Mouse (Mus musculus) c-Kit-positive CD71-negative TER-119-negative erythroid progenitor cells, embryonic 14.5 days (primary cell): Measurements from ENCODE around the gene Oat.

ENCODE experiments used
- DNase-seq: peaks from one replicate; pipeline ENCODE4 v3.0.0-alpha.2; 2013; ENCODE audit warnings: low read depth

Gene Oat

GRCm38 (mm10) chr7:132541566-132541965 lies 34.6 kb downstream of the Oat start:
- DNase-seq: no peak

DNA sequence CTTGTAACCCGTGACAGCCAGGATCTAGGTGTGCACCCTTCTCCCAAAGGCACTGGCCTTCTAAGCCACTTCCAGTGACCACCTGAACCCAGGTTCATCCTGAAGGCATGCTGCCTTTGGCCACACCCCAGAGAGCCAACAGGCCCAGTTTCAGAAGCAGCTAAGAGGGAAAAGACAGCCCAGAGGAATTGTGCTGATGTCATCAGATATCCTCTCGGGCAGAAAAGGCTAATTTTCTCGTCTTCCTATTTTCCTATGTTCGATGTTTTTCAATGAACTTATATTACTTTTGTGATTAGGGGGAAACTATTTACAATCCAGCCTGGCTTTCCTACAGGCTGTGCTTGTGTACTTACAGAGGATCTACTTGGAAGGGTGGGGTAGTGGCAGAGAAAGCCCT lies 35.6 kb downstream of the Oat start:
- DNase-seq: no peak

- DNase-seq: no peak
These were observed 47.0 kb downstream of the Oat start for GRCm38 (mm10) chr7:132529206-132529605.

GRCm38 (mm10) chr7:132513419-132513982 lies 62.7 kb downstream of the Oat start:
- DNase-seq: no peak

DNA sequence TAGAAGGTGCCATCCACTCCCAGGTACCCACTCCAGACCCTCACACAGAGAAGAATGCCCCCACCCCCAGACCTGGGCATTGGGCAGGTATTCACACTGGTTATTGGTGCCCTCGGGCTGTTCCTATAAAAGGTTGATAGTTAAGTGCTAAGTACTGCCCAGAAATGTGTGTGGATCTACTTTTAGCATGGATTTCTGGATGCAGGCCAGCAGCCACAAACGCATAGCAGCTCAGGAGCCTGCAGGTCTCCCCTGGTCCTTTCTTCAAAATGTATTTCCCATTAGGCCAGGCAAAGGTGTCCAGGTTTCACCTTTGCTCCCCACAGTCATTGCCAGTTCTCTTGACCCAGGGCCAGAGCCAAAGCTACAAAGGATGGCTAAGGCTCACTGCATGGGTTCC lies 67.1 kb downstream of the Oat start:
- no peak for DNase-seq
